Mouse (Mus musculus) heart, postnatal 0 days (tissue): Measurements from ENCODE around the gene Calr. TPM values are rescaled to one million over a fixed set of nuclear protein-coding genes. Genes with fewer than 3 reads are reported as not detected.

Source experiments
- ATAC-seq: fragments of 200-750 bp; cut with Nextera tagmentation; 2 replicates; pipeline ENCODE4 v1.8.0; 2017; ENCODE audit warnings: low read depth, moderate number of reproducible peaks, moderate library complexity; ENCODE audit not compliant: insufficient read depth
- DNase-seq: peaks from one replicate; pipeline ENCODE4 v3.0.0-alpha.2; 2016; ENCODE audit warnings: low spot score
- H3K27ac ChIP-seq: fragments of 300-500 bp; sonication (generic); 2 replicates; pipeline ENCODE4 v1.5.1; 2014; ENCODE audit warnings: low read depth, mild to moderate bottlenecking
- H3K27me3 ChIP-seq: fragments of 300-500 bp; sonication (generic); 2 replicates; pipeline ENCODE4 v1.6.1; 2014; ENCODE audit warnings: low read length, mixed read lengths; ENCODE audit not compliant: control insufficient read depth, insufficient read depth
- H3K36me3 ChIP-seq: fragments of 300-500 bp; sonication (generic); replicated peaks from 2 replicates; pipeline ENCODE4 v1.6.1; 2014; ENCODE audit warnings: low read length, mixed read lengths; ENCODE audit not compliant: control insufficient read depth, insufficient read depth
- H3K4me1 ChIP-seq: fragments of 300-500 bp; sonication (generic); 2 replicates; pipeline ENCODE4 v1.6.1; 2014; ENCODE audit warnings: antibody characterized with exemption; ENCODE audit not compliant: control insufficient read depth, insufficient read depth
- H3K4me2 ChIP-seq: fragments of 300-500 bp; sonication (generic); 2 replicates; pipeline ENCODE4 v1.6.1; 2014; ENCODE audit warnings: low read depth, mild to moderate bottlenecking, low read length, moderate library complexity
- H3K4me3 ChIP-seq: fragments of 300-500 bp; sonication (generic); 2 replicates; pipeline ENCODE4 v1.5.1; 2014; ENCODE audit warnings: low read depth, low read length
- H3K9ac ChIP-seq: fragments of 300-500 bp; sonication (generic); replicated peaks from 2 replicates; pipeline ENCODE4 v1.6.1; 2014; ENCODE audit warnings: low read depth, low read length, mixed read lengths
- H3K9me3 ChIP-seq: fragments of 300-500 bp; sonication (generic); replicated peaks from 2 replicates; pipeline ENCODE4 v1.6.1; 2016; ENCODE audit warnings: low read length; ENCODE audit not compliant: control insufficient read depth
- CTCF ChIP-seq: IDR thresholded peaks from 2 replicates; pipeline ENCODE4 v1.5.1; 2016; ENCODE audit warnings: antibody characterized with exemption, control low read depth, low read depth
- EP300 ChIP-seq: IDR thresholded peaks from 2 replicates; pipeline ENCODE4 v1.6.1; 2016; ENCODE audit warnings: antibody characterized with exemption, low read depth
- WGBS: fragments of 180-500 bp; shearing (Covaris S2); extraction: QIAGEN DNeasy Blood & Tissue Kit; methylation state at CpG from one replicate; pipeline ENCODE4 v1.1.7; 2014; 5-methylcytosine and 5-hydroxymethylcytosine counted together
- polyA plus RNA-seq: library from polyadenylated mRNA; unstranded; fragments of >200 nt; fragmentation: Nextera tagmentation; extraction: Ambion mirVana; gene quantifications from 2 replicates; pipeline ENCODE4 v1.2.1, GENCODE M21; 2015
- total RNA-seq: library from RNA; depleted of rRNA; stranded (reverse); fragments of >200 nt; gene quantifications from 2 replicates; pipeline ENCODE4 v1.2.3, GENCODE M21; 2014; ENCODE audit warnings: low replicate concordance

The Calr gene
- total and polyA plus RNA-seq, 2 experiments from 2014 or later = 201 to 235 TPM

DNA sequence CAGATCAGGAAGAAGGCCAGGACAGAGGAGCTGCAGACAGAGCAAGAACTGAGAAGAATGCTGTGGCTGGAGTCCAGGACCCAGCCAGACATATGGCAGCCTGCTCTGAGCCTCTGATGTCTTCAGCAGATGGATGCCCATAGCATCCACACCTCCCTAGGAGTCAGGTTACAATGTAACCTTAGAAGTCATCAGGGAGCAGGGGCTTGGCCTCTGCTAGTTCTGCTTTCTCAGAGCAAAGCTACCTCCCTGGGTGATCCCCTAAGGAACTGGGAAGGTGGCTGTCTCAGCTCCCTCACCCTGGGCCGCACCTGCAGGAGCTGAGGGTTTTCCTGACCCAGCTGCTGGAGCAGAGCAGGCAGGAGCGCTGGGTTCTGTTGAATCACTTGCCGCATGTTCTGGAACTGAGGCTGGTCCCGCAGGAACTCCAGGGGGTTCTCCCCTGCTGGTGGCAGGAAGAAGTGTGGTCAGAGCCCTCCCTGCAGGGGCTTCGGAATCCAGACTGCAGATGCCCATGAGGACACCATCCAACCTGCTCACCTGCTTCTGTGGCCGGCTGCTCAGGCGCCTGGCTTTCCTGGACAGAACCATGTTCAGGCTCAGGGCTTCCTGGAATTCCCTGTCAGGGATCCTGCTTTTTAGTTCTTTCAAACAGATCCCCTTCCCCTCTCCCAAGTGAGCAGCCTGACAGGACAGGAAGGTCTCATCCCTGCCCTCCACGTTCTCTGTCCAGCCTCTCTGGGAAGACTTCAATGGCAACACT is 9.4 kb downstream of the Calr start:
- no peak overlapping the region for H3K9ac ChIP-seq

GRCm38 (mm10) chr8:84834866-84835855 is 11.6 kb downstream of the Calr start:
- Histone ChIP-seq H3K36me3 (peaks cover 52% of the 10 kb centered on the region), H3K9ac (no peak overlapping the region), H3K9me3 (no peaks in the 10 kb centered on the region), H3K4me1 (peaks cover 15% of the 10 kb centered on the region), H3K27ac (no peak overlapping the region), H3K4me3 (no peak overlapping the region), H3K27me3 (no peaks in the 10 kb centered on the region), H3K4me2 (no peak overlapping the region)
- TF ChIP-seq EP300 (no peak; the same call in 1 of the 2 replicates), CTCF (no peak)
- WGBS = 47% methylated on average over 10 of the region's 10 CpGs
- ATAC-seq = no peak
- DNase-seq = no peak

More for the DNA sequence above, 9.4 kb downstream of the Calr start:
- Histone ChIP-seq H3K4me2 (no peak overlapping the region), H3K9me3 (no peaks in the 10 kb centered on the region), H3K36me3 (peaks cover 64% of the 10 kb centered on the region), H3K4me3 (no peak overlapping the region), H3K27me3 (no peaks in the 10 kb centered on the region), H3K27ac (no peak overlapping the region), H3K4me1 (peaks cover 15% of the 10 kb centered on the region)
- WGBS = 65% methylated on average over 8 of the region's 8 CpGs
- ATAC-seq (no peak), DNase-seq (no peak)
- TF ChIP-seq EP300 (no peak), CTCF (no peak)

GRCm38 (mm10) chr8:84834002-84834865 is 12.5 kb downstream of the Calr start:
- Histone ChIP-seq H3K4me1 (peaks cover 8% of the 10 kb centered on the region), H3K27ac (no peak overlapping the region), H3K27me3 (no peaks in the 10 kb centered on the region), H3K36me3 (peaks cover 52% of the 10 kb centered on the region), H3K4me3 (no peak overlapping the region), H3K4me2 (no peak overlapping the region), H3K9me3 (no peaks in the 10 kb centered on the region), H3K9ac (no peak overlapping the region)
- ATAC-seq (no peak), DNase-seq (no peak)
- WGBS = 83% methylated on average over 19 of the region's 19 CpGs
- TF ChIP-seq CTCF (no peak), EP300 (0 out of 2 replicates have a peak, but pooled peaks have one; percentile 15)

DNA sequence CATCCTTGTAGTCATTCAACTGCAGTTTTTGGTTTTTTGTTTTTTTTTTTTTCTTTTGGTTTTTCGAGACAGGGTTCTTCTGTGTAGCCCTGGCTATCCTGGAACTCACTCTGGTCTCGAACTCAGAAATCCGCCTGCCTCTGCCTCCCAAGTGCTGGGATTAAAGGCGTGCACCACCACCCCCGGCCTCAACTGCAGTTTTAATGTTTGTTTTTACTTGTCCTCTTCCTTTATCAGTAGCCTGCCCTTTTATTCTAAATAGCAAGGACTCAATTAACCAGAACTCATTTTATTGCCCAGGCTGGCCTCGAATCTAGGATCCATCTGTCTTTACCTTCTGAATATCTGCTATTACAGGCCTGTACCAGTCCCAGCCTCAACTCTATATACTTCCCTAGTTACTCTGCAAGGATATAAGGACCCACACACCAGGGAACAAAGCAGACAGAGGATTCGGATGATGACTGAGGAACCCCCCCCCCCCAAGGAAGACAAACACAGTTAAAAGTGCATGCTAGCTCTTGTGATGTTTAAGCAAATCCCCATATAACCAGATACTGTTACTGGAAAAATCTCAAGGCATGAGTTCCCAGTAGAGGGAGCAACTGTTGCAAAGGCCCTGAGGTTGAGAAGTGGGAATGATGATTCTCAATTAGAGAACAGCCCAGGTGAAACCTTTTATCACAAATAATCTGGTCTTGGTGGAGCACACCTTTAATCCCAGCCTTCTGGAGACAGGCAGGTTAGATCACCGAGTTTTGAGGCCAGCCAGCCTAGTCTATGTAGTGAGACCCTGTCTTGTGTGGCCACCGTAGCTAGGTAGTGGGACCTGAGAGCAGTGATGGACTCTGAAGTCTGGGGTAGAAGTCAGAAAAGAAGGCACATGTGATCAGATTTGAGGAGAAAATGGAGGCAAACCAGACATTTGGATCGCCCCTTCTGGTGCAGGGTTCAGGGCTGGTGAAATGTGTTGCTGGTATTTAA is 13.7 kb downstream of the Calr start:
- WGBS = 56% methylated on average over 10 of the region's 10 CpGs
- H3K9me3 ChIP-seq = no peaks in the 10 kb centered on the region
- no peak for ATAC-seq
- peak overlapping the region; percentile 92 for H3K9ac ChIP-seq
- H3K4me2 ChIP-seq = peak overlapping the region; percentile 93
- peak; percentile 18 for TF ChIP-seq CTCF
- TF ChIP-seq EP300 = no peak
- H3K4me1 ChIP-seq = peaks cover 8% of the 10 kb centered on the region
- no peak for DNase-seq
- peak overlapping the region; percentile 72 for H3K4me3 ChIP-seq
- H3K36me3 ChIP-seq = peaks cover 44% of the 10 kb centered on the region
- no peaks in the 10 kb centered on the region for H3K27me3 ChIP-seq
- H3K27ac ChIP-seq = peak overlapping the region; percentile 87
